Mouse (Mus musculus): ENCODE data around the gene Apopt1.

Gene Apopt1

GRCm38 (mm10) chr12:111777919-111778318 lies 64.9 kb downstream of the Apopt1 start:
- no peak for DNase-seq

GRCm38 (mm10) chr12:111779544-111779943 lies 66.5 kb downstream of the Apopt1 start:
- no peak for DNase-seq

- no peak for DNase-seq
Measured at GRCm38 (mm10) chr12:111785174-111785573, 72.1 kb downstream of the Apopt1 start.

GRCm38 (mm10) chr12:111787015-111787414 lies 74.0 kb downstream of the Apopt1 start:
- DNase-seq, result no peak

- peak; percentile 71 to 79 for DNase-seq
Measured at GRCm38 (mm10) chr12:111790090-111790489, 77.0 kb downstream of the Apopt1 start.

- no peak for DNase-seq
Measured at GRCm38 (mm10) chr12:111790631-111791030, 77.6 kb downstream of the Apopt1 start.

GRCm38 (mm10) chr12:111791474-111792104 lies 78.5 kb downstream of the Apopt1 start:
- no peak for DNase-seq

- DNase-seq, result peak; percentile 83
Measured at GRCm38 (mm10) chr12:111794102-111794501, 81.0 kb downstream of the Apopt1 start.

- no peak for DNase-seq
Measured at GRCm38 (mm10) chr12:111794526-111795179, 81.6 kb downstream of the Apopt1 start.

- peak; percentile 59 to 70 for DNase-seq
Measured at GRCm38 (mm10) chr12:111795180-111795895, 82.3 kb downstream of the Apopt1 start.

GRCm38 (mm10) chr12:111797251-111797650 lies 84.2 kb downstream of the Apopt1 start:
- DNase-seq, result no peak

- DNase-seq, result no peak
Measured at GRCm38 (mm10) chr12:111798493-111798892, 85.4 kb downstream of the Apopt1 start.

- DNase-seq, result peak; percentile 42
Measured at GRCm38 (mm10) chr12:111800459-111801183, 87.6 kb downstream of the Apopt1 start.

- no peak for DNase-seq
Measured at GRCm38 (mm10) chr12:111803538-111803937, 90.5 kb downstream of the Apopt1 start.
